Mouse (Mus musculus) G1E (cell line): ENCODE measurements at regions not wholly inside any gene's neighbourhood (a gene's known extent, or its start where the extent isn't known, plus 50 kb on each side); places are given as distances from the start of the nearest gene placed in this dataset.

ENCODE experiments used
- CTCF ChIP-seq: IDR thresholded peaks from 2 replicates; pipeline ENCODE4 v1.5.1; 2012; ENCODE audit warnings: low read depth, low read length, inconsistent platforms, mixed read lengths
- GATA1 ChIP-seq: IDR thresholded peaks from 2 replicates; pipeline ENCODE4 v1.6.1; 2012; ENCODE audit warnings: borderline replicate concordance, low read length, inconsistent platforms, mixed read lengths
- GATA2 ChIP-seq: IDR thresholded peaks from 2 replicates; pipeline ENCODE4 v1.6.1; 2012; ENCODE audit warnings: low read depth, low read length, inconsistent platforms, borderline replicate concordance
- POLR2AphosphoS5 ChIP-seq: IDR thresholded peaks from 2 replicates; pipeline ENCODE4 v1.6.1; 2012; ENCODE audit warnings: low read depth, low read length, inconsistent platforms; ENCODE audit not compliant: insufficient replicate concordance
- TAL1 ChIP-seq: conservative IDR thresholded peaks from 2 replicates; pipeline ENCODE4 v1.6.1; 2012; ENCODE audit warnings: low read depth, low read length, inconsistent platforms, mixed read lengths

DNA sequence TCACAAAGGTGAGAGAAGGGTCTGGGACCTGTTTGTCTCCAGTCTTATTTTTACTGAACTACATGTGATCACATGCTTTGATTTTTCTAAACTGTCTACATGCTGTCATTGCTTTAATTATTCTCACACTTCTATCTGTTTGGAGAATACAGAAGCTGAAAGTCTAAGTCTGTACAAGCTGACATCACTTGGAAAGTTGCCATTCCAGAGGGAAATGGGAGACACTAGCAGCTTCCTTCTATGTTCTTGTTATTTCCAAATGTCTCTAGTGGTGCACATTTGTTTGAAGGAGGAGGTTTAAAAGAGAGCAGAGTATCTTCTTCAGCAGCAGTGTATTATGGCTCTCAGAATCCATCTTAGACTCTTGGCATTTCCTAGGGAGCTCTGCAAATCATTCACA is 73.2 kb upstream of the Ghitm start:
- no peak for TF ChIP-seq POLR2AphosphoS5
- TF ChIP-seq CTCF: no peak
- no peak for TF ChIP-seq GATA1
- TF ChIP-seq TAL1: no peak
- TF ChIP-seq GATA2: no peak
